Mouse (Mus musculus) skeletal muscle tissue, postnatal 0 days (tissue): ENCODE measurements around the gene Lrrc17. TPM values are rescaled to one million over a fixed set of nuclear protein-coding genes. Genes with fewer than 3 reads are reported as not detected.

Experiments used
- polyA plus RNA-seq: library from polyadenylated mRNA; unstranded; fragments of >200 nt; fragmentation: Nextera tagmentation; extraction: Ambion mirVana; gene quantifications from 2 replicates; pipeline ENCODE4 v1.2.1, GENCODE M21; 2015

Lrrc17 gene
- polyA plus RNA-seq: 53.2 and 68.5 TPM in 2 replicates

DNA sequence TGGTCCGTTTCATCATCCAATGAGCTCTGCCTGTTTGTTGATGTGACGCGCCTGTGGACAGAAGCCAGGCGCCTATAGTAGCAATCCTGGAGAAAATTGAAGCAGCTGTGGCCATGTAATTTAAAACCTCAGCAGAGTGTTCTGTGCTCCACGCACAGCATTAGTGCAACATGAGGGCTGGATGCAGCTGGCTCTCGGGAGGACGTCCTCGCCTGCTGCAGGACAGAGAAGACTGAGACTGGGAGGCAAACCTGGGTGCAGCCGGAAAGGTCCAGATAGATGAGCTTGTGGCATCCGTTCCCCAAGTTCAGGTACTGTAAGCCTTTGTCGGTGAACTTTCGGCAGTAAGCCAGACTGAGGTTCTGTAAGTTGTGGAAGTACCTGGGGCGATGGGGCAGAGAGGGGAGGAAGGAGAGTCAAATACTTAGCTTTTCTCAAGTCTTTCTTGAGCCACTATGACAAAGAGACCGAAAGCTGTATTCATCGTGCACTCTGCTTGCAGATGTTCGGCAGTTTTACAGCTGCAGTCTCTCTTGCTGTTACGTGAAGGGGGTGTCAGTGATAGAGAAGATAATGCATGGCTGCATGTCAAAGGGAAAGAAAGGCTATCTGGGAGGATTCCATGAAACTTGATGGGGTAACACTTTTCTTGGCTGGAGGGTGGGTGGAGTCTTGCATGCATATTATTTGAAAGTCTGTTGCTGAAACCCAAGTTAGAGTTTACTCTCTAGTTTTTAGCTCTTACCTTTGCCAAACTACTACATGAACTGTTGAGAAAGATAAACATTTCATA is at the start of gene Lrrc17:
Gene Lrrc17 (plus strand): TSS at position 151 of the 793 bp plus-strand sequence.

Other genes starting within 250 kb of the Lrrc17 start
- gene Fgl2, start 170.9 kb upstream of the Lrrc17 start, polyA plus RNA-seq: 5.8 and 7.1 TPM in 2 replicates
- gene Ccdc146, start 118.9 kb upstream of the Lrrc17 start, polyA plus RNA-seq: 0.40 and 1.0 TPM in 2 replicates
- gene Fam185a, start 118.6 kb upstream of the Lrrc17 start, polyA plus RNA-seq: 2.1 and 2.3 TPM in 2 replicates
- gene Fbxl13, start 102.1 kb downstream of the Lrrc17 start, polyA plus RNA-seq: 0.39 and 0.47 TPM in 2 replicates
- 8.6 and 10.0 TPM in 2 replicates for gene Armc10, start 102.3 kb downstream of the Lrrc17 start, polyA plus RNA-seq
- 2.1 and 2.4 TPM in 2 replicates for gene Napepld, start 157.8 kb downstream of the Lrrc17 start, polyA plus RNA-seq
- 95.8 and 99.1 TPM in 2 replicates for gene Pmpcb, start 193.6 kb downstream of the Lrrc17 start, polyA plus RNA-seq
- gene Dnajc2, start 241.7 kb downstream of the Lrrc17 start, polyA plus RNA-seq: 30.7 and 34.2 TPM in 2 replicates
- gene Psmc2, start 241.7 kb downstream of the Lrrc17 start, polyA plus RNA-seq: 167 and 179 TPM in 2 replicates